Mouse (Mus musculus): ENCODE measurements around the gene Speg.
A peak's percentile ranks its signal among the peaks of the same experiment; 100 is the strongest.

The Speg gene

GRCm38 (mm10) chr1:75458789-75459684 is 83.9 kb downstream of the Speg start:
- DNase-seq (ENCODE audit: low read depth, low spot score), result no peak

GRCm38 (mm10) chr1:75460297-75460696 is 85.2 kb downstream of the Speg start:
- DNase-seq (ENCODE audit: low read depth, low spot score), result no peak

- DNase-seq (ENCODE audit: low read depth, low spot score), result no peak
Observed at GRCm38 (mm10) chr1:75462636-75463035, 87.5 kb downstream of the Speg start.

GRCm38 (mm10) chr1:75463652-75464204 is 88.6 kb downstream of the Speg start:
- DNase-seq (ENCODE audit: low read depth, low spot score), result no peak

GRCm38 (mm10) chr1:75467215-75467927 is 92.3 kb downstream of the Speg start:
- DNase-seq (ENCODE audit: low read depth, low spot score), result peak; percentile 87

GRCm38 (mm10) chr1:75469287-75469825 is 94.3 kb downstream of the Speg start:
- no peak for DNase-seq (ENCODE audit: low read depth, low spot score)

- no peak for DNase-seq (ENCODE audit: low read depth, low spot score)
Observed at GRCm38 (mm10) chr1:75476441-75476840, 101.3 kb downstream of the Speg start.

GRCm38 (mm10) chr1:75477264-75477965 is 102.3 kb downstream of the Speg start:
- DNase-seq (ENCODE audit: low read depth, low spot score), result peak; percentile 84

- no peak for DNase-seq (ENCODE audit: low read depth, low spot score)
Observed at GRCm38 (mm10) chr1:75477966-75478290, 102.8 kb downstream of the Speg start.

- DNase-seq (ENCODE audit: low read depth, low spot score), result no peak
Observed at GRCm38 (mm10) chr1:75478497-75478896, 103.4 kb downstream of the Speg start.

- peak; percentile 97 for DNase-seq (ENCODE audit: low read depth, low spot score)
Observed at GRCm38 (mm10) chr1:75478916-75479634, 104.0 kb downstream of the Speg start, which contains the start of the genes Chpf and Tmem198. Chpf (minus strand) TSS chr1:75479307. Tmem198 (plus strand) TSS chr1:75479532.

- DNase-seq (ENCODE audit: low read depth, low spot score), result no peak
Observed at GRCm38 (mm10) chr1:75479635-75479989, 104.5 kb downstream of the Speg start.

GRCm38 (mm10) chr1:75480036-75480435 is 104.9 kb downstream of the Speg start:
- no peak for DNase-seq (ENCODE audit: low read depth, low spot score)

- no peak for DNase-seq (ENCODE audit: low read depth, low spot score)
Observed at GRCm38 (mm10) chr1:75480735-75481134, 105.6 kb downstream of the Speg start.

All from forelimb bud, embryonic 11.5 days (tissue).